Mouse (Mus musculus): ENCODE results near the gene Sfr1.

DNA sequence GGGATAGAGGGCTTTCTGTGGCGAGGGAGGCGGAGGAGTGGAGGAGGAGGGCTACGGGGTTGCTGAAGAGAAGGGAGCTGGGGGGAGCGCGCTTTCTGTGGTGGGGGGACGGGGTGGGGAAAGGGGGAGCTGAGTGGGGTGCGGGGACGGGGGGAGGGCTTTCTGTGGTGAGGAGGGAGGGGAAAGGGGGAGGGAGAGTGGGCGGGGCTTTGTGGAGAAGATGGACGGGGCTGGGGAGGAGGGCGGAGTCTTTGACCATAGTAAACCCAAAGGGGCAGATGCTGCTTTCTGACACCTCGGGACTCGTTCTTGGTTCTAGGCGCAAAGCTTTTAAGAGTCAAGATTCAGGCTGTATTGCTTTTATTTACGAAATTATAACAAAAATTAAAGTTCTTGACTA is 449 bp downstream of the Sfr1 start:
- TF ChIP-seq CTCF (IDR thresholded peaks at IDR 0.05; ENCODE audit: low read depth), result no peak
- TF ChIP-seq EP300 (IDR thresholded peaks at IDR 0.05; ENCODE audit: low read depth), result no peak
